Mouse (Mus musculus): ENCODE measurements around the gene Ntpcr.

- no peak for TF ChIP-seq CTCF (IDR thresholded peaks at IDR 0.05; ENCODE audit: control insufficient read depth, insufficient read depth, low read length)
- TF ChIP-seq POLR2A (IDR thresholded peaks at IDR 0.05; ENCODE audit: borderline replicate concordance, control insufficient read depth, low read depth, low read length): no peak
These were observed 2.0 kb upstream of the Ntpcr start for GRCm38 (mm10) chr8:125727797-125728196.
